Mouse (Mus musculus): ENCODE data around the gene Ldlr.

The Ldlr gene

DNA sequence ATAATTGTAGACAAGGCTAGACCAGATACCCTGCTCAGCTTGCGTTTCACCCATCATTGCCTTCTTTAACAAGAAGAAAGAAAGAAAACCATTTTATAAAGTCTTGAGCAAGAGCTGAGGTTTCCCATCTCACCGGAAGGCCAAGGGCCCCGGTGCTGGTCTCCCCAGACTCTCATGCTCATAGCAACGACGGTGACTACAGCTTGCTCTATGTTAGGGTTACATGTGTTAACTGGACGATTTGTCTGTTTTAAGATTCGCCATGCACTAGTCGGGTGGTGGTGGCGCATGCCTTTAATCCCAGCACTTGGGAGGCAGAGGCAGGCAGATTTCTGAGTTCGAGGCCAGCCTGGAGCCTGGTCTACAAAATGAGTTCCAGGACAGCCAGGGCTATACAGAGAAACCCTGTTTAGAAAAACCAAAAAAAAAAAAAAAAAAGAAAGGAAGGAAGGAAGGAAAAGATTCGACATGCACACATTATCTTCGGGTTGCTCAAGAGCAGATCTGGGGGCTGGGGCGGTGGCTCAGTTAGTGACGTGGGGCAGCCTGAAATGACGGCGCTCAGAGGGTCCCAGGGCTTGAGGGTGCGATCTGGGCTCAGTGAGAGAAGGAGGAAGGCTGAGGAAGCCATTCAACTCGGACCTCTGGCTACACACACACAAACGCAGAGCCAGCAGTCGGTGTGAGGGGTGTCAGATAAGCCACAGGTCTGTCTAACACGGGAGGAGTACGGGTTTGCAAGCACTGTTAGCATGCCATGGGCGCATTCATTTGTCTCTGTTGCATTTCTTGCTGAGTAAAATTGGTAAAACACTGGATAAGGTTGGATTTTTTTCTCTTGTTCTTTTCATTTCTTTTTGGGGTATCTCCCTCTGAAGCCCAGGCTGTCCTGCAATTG, 2.2 kb downstream of the Ldlr start:
- no peak for DNase-seq (ENCODE audit: low spot score)

DNA sequence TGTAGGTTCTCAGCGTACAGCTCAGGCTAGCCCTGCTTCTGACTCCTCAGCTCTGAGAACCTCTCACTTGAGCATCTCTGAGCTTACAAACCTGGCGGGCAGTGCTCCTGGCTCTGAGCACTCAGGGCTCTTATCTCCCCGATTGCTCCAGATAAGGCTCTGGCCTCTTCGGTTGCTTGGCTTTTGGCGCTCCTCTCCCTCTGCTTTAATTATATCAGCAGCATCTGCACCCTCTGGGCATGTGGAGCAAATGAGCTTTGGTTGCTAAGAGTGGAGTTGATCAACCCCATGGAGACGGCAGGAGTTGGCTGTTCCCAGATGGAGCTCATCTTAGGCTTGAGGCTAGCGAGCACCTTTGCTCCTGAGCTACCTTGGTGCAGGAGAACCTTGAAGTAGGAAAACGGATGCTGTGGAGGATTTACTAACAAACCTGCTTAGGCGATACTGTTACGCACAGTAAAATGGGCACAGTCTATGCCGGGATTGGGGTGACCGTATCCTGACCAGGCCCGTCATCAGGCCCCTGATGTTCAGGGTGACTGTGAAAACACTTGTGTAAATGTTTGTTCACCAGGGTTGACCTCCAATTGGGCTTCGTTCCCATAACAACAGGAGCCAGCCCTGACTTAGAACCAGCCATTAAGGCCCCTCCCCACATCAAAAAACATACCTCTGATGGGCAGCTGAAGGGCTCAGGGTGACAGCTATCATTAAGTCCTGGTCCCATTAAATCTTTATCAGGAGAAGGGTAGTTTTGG, 3.1 kb downstream of the Ldlr start:
- no peak for DNase-seq (ENCODE audit: low spot score)

DNA sequence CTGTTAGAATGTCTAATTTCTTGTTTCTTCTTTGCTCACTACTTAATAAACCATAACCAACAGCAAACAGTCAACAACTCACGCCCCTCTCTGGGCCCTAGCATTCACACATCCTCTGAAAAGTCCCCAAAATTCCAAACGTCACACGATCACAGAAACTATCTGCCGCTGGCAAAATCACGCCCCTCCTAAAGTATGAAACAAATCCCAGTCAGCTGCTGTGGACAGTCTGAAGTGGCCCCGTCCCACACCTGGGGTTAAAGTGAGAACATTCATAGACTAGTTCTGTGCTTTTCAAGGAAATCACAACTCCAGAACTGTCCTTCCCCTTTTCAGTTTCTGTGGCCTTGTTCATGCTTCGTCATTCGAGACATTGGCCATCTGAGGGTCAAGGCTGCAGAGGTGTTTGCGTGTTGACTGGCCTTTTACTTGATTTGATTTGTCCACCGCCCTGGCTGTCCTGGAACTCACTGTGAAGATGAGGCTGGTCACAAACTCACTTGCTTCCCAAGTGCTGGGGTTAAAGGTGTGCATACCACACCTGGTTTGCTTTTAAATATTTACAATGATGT, 5.1 kb downstream of the Ldlr start:
- DNase-seq (ENCODE audit: low spot score), result no peak

DNA sequence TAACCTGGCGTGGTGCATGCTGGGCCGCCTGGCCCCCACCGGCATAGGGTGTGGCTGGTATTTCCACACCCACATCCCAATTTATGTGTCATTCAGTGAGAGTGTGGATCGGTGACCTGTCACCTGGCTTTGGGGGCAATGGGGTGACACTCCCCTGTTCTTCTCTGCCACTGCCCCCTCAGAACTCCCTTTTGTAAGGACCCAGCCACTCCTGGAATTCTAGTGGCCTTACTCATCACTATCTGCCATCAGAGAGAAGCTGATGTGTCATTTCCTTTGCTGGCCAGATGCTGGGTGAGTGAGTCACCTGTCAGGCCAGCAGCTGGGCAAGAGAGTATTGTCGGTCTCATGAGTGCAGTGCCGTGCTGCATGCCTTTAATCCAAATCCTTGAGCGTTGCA, 6.0 kb downstream of the Ldlr start:
- DNase-seq (ENCODE audit: low spot score), result no peak

DNA sequence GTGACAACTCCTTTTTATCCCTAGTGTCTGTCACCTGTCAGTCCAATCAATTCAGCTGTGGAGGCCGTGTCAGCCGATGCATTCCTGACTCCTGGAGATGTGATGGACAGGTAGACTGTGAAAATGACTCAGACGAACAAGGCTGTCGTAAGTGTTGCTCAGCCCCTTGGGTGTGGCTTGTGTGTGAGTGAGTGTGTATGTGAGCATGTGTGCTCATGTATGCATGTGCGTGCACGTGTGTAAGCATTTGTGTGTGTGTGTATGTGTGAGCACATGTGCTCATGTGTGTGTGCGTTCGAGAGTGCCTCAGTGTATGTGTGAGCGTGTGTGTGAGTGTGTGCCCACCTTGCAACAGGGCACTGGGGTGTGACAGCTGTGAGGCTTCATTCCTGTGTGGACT, 9.0 kb downstream of the Ldlr start:
- DNase-seq (ENCODE audit: low spot score), result no peak

DNA sequence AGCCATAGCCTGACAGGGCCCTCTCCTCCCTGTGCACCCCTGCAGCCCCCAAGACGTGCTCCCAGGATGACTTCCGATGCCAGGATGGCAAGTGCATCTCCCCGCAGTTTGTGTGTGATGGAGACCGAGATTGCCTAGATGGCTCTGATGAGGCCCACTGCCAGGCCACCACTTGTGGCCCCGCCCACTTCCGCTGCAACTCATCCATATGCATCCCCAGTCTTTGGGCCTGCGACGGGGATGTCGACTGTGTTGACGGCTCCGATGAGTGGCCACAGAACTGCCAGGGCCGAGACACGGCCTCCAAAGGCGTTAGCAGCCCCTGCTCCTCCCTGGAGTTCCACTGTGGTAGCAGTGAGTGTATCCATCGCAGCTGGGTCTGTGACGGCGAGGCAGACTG, 10.2 kb downstream of the Ldlr start:
- no peak for DNase-seq (ENCODE audit: low spot score)

DNA sequence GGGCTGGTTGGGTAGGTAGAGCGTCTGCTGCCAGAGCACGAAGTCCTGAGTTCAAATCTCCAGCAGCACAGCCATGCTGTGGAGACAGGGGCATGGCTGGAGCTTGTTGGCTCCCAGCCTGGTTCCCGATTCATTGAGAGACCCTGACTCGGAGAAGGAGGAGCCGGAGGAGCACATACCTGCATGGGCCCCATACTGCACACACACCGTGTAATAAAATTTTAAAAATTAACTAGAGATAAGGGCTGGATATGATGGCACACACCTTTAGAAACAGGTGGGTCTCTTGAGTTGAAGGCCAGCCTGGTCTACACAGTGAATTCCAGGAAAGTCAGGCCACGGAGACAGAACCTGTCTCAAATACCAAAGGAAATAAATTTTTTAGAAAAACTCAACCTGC, 10.7 kb downstream of the Ldlr start:
- no peak for DNase-seq (ENCODE audit: low spot score)

DNA sequence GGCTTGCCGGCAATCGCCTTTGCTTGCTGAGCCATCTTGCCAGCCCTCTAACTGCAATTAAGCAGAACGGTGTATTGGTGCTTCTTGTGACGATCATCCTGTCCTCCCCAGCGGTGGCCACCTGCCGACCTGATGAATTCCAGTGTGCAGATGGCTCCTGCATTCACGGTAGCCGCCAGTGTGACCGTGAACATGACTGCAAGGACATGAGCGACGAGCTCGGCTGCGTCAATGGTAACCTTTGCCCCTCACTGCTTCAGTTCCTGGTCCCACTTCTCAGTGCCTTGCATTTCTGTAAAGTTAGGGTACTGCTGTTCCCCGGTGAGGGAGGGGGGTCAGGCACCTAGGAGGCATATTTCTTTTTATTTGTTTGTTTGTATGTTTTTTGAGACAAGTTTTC, 11.8 kb downstream of the Ldlr start:
- no peak for DNase-seq (ENCODE audit: low spot score)

DNA sequence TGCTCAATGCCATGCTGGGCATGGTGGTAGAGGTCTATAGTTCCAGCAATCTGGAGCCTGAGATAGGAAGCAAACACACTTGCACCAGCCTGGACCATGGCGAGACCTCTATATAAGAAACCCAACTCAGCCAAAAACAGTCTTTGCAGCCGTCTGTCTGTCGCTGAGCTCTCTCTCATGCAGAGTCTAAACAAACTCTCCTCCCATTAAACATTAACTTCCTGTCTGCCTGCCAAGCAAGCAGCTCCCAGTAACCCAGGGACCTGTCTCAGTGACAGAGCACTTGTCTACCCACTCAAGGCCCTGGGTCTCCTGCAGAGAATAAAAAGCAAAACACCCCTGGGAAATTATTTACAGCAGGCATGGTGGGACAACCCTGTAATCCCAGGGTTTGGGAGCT, 13.3 kb downstream of the Ldlr start:
- DNase-seq (ENCODE audit: low spot score), result no peak

DNA sequence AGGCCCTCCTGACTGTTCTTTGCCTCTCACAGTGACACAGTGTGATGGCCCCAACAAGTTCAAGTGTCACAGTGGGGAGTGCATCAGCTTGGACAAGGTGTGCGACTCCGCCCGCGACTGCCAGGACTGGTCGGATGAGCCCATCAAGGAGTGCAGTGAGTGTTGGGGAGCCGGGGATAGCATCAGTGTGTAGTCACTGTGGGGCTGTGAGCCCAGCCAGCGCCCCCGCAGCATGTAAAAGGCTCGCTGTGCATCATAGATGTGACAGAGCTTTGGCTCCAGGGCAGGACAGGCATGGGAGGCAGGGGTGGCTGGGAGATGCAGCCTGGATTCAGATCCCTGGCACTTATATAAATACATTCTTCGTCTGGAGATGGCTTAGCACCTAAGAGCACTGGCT, 13.9 kb downstream of the Ldlr start:
- no peak for DNase-seq (ENCODE audit: low spot score)

DNA sequence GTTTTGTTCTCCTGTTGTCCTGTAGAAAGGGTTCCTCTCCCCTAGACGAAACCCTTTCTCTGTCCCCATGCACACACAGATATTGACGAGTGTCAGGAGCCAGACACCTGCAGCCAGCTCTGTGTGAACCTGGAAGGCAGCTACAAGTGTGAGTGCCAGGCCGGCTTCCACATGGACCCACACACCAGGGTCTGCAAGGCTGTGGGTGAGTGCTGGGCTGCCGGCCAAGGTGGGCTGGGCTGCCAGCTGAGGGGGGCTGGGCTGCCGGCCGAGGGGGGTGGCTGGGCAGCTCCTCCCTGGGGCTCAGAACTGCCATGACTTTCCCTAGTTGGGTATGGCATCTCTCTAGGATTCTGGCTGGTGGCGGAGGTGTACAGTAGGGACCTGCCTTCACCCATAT, 15.5 kb downstream of the Ldlr start:
- no peak for DNase-seq (ENCODE audit: low spot score)

DNA sequence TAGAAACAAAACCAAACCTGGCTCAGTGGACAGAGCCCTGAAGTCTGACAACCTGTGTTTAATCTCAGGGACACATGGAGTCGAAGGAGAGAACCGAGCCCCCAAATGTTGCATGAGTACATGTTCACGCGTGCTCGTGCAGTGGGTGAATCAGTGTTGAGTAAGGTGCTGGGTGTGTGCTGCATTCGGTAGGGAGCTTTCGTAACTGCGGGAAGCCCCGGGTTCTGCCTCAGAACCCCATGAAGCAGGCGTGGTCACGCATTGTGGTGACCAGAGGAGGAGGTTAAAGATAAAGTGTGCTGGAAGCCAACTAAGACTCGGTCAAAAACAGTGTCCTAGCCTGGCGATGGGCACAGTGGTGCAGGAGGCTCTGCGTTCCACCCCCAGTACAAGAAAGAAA, 17.1 kb downstream of the Ldlr start:
- DNase-seq (ENCODE audit: low spot score), result no peak

DNA sequence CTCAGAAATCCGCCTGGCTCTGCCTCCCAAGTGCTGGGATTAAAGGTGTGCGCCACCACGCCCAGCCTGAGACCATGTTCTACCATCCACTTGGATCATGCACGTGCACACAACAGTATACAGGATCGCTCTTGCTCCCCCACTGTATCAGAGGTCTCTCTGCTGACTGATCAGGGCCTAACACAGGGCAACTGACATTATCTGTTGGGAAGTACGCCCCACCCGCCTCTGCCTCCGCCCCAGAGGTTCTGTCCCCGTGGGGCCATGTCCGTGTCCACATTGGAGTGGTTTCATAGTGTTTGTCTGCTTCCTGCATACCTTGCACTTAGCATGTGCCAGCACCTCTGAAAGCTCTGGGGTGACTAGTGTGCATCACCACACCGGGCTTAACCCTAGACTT, 18.2 kb downstream of the Ldlr start:
- DNase-seq (ENCODE audit: low spot score), result no peak

DNA sequence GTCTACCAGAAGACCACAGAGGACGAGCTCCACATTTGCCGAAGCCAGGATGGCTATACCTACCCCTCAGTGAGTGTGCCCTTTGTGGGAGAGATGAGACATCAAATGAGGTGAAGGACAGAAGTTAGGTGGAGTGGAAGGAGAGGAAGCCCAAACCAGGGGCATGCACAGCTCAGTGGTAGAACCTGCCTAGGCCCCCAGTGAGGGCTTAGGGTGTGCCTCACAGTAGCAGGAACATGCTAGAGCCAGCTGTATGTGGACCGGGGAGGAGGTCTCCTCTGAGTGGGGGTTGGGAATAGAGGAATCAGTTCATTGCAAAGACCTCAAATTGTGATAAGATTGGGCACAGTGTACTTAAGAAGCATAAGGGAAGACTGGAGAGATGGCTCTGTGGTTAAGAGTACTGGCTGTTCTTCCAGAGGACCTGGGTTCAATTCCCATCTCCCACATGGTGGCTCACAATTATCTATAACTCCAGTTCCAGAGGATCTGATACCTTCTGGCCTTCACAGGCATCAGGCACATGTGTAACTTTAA, 24.0 kb downstream of the Ldlr start:
- DNase-seq (ENCODE audit: low spot score), result no peak

DNA sequence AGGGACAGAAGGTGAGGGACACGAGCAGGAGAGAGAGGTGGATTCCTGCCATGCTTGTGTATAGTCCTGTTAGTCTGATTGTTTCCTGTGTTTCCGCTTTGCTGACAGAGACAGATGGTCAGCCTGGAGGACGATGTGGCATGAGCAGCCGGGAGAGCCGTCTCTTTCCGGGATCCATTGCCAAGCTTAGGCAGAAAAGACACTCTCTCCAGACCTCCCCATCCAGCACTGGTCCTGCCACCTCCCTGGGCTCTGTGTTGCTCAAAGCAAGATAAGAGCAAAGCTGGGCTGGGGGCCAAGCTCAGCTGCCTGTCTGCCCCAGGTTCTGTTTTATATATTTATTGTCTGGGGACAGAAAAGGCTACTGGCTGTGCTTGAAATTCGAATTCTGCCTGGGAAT, 24.8 kb downstream of the Ldlr start:
- peak; percentile 72 for DNase-seq (ENCODE audit: low spot score)

DNA sequence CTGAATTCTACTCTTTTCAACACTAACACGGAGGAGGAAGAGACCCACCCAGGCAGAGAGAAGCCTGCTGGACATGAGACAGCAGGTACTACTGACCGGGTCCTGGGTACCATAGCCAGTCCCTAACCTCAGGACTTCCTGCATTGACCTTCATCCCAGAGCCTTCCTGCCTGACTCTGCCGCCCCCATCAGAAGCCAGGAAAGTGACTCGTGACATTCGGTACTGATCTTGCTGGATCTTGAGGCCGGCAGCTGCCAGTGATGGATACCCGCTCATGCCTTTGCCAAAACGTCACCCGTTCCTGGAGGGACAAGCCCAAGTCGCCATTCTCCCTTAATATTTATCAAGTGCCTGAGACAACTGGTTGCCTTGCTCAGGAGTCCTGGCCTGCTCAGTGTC, 25.2 kb downstream of the Ldlr start:
- DNase-seq (ENCODE audit: low spot score), result no peak

DNA sequence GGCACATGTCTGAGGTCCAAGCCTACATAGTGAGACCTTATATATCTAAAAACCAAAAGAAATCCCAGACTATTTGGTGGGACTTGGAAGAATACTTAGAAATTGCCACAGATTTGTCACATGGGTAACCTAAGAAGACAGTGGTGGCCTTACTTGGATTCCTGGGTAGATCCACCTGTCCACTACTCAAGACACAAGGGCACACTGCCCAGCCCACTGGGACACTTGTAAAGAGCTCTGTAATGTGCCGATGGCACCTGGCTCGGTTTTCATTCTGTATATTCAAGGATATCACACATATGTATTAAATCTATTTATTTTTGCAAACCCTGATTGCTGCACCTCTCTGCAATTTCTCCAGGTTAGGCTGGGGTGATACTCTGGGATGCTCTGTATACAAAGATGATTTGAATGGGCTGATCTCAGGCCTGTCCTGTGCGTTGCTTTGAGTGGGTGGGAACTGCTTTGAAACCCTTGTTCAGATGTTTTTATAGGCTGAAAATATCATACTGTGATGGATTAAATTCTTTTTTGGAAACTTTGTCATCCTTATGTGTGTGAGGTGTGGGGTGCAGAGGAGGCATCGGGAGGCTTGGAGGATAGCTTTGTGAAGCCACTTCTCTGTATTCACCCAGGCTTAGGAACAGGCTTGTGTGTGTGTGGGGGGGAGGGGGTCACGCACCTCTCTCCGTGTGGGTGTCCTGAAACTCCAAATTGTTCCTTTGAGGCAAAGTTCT, 26.3 kb downstream of the Ldlr start:
- DNase-seq (ENCODE audit: low spot score), result no peak

DNA sequence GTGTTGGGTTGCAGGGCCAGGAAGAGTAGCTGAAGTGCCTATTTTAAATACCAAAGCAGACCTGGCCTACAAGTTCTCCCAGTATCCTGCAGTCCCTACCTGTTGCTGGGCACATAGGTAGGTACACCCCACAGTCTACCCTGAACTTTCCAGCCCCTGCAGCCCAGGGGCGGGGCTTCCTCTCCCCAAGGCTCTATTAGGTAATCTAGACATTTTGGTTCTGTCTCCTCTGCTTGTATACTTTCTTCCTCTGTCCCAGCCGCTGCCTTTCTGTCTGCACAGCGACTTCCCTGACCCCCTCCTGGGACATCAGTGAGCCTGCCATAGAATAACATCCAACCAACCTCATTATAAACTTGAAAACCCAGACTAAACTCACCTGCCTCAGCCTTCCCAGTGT, 27.1 kb downstream of the Ldlr start:
- DNase-seq (ENCODE audit: low spot score), result no peak

DNA sequence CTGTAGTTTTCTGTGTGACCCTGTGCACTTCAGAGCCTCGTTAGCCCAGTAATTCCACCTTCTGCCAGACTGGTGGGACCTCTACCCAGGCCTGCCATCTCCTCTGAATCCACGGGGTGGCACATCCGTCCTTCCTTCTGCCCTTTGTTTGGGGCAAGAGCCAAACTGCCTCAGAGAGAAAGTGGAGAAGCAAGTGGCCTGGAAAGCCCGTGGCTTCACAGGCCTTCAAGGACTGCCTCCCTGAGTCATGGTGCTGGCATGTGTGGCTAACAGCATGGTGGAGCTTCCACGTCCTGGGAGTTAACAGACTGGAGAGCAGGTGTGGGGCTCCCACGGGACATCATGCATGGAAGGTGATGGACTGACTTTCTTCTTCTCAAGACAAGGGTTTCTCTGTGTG, 28.1 kb downstream of the Ldlr start:
- no peak for DNase-seq (ENCODE audit: low spot score)

DNA sequence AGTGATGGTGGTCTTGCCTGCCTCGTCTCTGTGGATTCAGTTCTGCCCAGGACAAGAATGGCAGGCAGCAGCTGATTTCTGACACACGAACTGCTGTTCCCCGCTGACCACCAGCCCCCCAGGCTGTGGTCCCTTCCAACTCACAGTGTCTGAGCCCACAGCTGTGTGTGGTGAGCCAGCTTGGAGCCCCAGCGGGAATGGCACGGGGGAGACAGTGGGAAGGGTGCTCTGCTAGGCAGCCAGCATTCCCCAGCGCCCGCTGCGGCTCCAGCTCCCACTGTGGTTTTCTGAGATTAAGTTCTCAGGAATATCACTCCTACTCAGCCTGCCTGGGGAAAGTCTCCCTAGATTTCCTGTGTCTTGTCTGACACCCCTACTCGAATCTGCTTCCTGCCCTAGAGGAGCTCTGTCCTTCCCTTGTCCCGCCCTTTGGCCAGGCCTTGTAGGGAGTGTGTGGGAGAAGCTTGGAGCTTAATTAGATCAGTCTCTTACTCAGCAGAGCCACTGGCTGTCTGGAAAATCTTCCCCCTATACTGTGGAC, 29.0 kb downstream of the Ldlr start:
- DNase-seq (ENCODE audit: low spot score), result peak; percentile 81

DNA sequence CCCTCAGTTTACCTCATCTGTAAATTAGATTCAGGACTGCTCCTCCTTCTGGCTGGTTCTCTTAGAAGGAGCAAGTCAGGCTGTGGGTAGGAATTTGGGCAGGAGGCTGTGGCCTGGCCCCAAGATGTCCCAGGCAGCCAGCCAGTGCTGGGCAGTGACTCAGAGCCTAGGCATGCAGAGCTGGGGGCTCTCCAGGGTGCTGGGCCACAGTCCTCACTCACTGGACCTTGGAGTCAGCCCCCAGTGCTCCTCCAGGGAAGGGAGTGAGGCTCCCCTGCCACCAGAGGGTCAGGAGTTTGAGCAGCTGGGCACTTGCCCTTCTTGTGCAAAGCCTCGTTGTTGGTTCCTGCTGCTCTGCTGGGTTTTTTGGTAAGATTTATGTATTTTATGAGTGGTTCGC, 30.7 kb downstream of the Ldlr start:
- DNase-seq (ENCODE audit: low spot score), result peak; percentile 53
